Comparison of ENCODE assay signal across 30 mouse cellular contexts in the genomic region with DNA sequence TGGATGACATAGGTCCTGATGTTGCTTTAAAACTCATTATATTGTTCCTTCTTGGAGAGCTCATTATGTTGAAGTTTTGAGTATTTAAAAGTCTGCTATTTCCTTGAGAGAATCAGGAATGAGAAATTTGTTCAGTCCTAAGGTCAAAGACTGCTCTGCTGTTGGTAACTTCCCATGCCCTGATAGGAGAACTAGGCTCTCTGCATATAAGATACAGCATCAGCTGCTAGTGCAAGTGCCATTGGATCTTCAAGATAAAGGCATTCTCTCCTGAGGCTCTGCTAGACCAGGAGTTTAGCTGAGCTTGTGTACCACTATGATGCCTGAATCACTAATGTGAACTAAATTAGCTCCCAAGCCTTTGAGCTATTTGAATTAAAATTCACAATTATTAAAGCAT. TPM values are rescaled to one million over a fixed set of nuclear protein-coding genes. Genes with fewer than 3 reads are reported as not detected.
"Had no signal": no experiment of that assay in that cellular context is flagged by ENCODE, and none has a peak within 500 bp of the region (broad histone marks: within the 10 kb centered on the region; RNA-seq: fewer than 3 reads in every experiment).

No protein-coding gene starts in this region.

- H3K27ac ChIP-seq: kidney, postnatal 0 days; layer of hippocampus, adult 2 months; limb, embryonic 10.5 days; limb, embryonic 13.5 days; lung, embryonic 15.5 days; neural tube, embryonic 12.5 days; neural tube, embryonic 15.5 days; stomach, postnatal 0 days had no signal

- H3K27me3 ChIP-seq: limb, embryonic 13.5 days; lung, embryonic 15.5 days; neural tube, embryonic 12.5 days; neural tube, embryonic 15.5 days had no signal

- DNase-seq: kidney, adult 2 months; kidney, postnatal 25 days; layer of hippocampus, adult 9-11 months; lung, adult 18-20 months; lung, postnatal 10 days; lung, postnatal 36 days; midbrain, embryonic 14.5 days; right cerebral cortex, adult 18-20 months; right cerebral cortex, postnatal 14 days; right cerebral cortex, postnatal 4 days; thymus, adult 2 months; thymus, postnatal 14 days had no signal

- H3K4me1 ChIP-seq: limb, embryonic 10.5 days; limb, embryonic 13.5 days; lung, embryonic 15.5 days; neural tube, embryonic 12.5 days; neural tube, embryonic 15.5 days had no signal

- H3K9me3 ChIP-seq: limb, embryonic 10.5 days; limb, embryonic 13.5 days; lung, embryonic 15.5 days; megakaryocyte, embryonic 14.5 days; neural tube, embryonic 12.5 days; neural tube, embryonic 15.5 days had no signal

- H3K4me3 ChIP-seq: layer of hippocampus, adult 2 months; limb, embryonic 10.5 days; limb, embryonic 13.5 days; lung, embryonic 15.5 days; megakaryocyte, embryonic 14.5 days; neural tube, embryonic 12.5 days; neural tube, embryonic 15.5 days had no signal

- H3K9ac ChIP-seq: limb, embryonic 13.5 days; lung, embryonic 15.5 days; neural tube, embryonic 12.5 days; neural tube, embryonic 15.5 days had no signal

- ATAC-seq: intestine, embryonic 16.5 days had no signal

- H3K36me3 ChIP-seq: limb, embryonic 10.5 days; limb, embryonic 13.5 days; lung, embryonic 15.5 days; neural tube, embryonic 12.5 days; neural tube, embryonic 15.5 days had no signal

- H3K4me2 ChIP-seq: limb, embryonic 13.5 days; lung, embryonic 15.5 days; midbrain, embryonic 11.5 days; neural tube, embryonic 12.5 days; neural tube, embryonic 15.5 days had no signal

RNA-seq across cellular contexts. Expression of a gene that starts 2.5 kb away (rescaled TPM):
- total RNA-seq: layer of hippocampus, adult 2 months; layer of hippocampus, postnatal 25 days; left cerebral cortex, adult 18-20 months; left cerebral cortex, postnatal 25 days; midbrain, postnatal 0 days had no signal
- polyA plus RNA-seq: kidney, adult 2 months; kidney, embryonic 14.5 days; kidney, postnatal 0 days; large intestine, adult 2 months; limb, embryonic 13.5 days; lung, embryonic 15.5 days; midbrain, embryonic 11.5 days; midbrain, embryonic 14.5 days; midbrain, postnatal 0 days; neural tube, embryonic 12.5 days; neural tube, embryonic 15.5 days; stomach, embryonic 14.5 days; stomach, postnatal 0 days; thymus, adult 2 months had no signal

RNA-seq across cellular contexts. Expression of a gene that starts 33.2 kb away (rescaled TPM):
- total RNA-seq: layer of hippocampus, adult 2 months; layer of hippocampus, postnatal 25 days; left cerebral cortex, adult 18-20 months; midbrain, postnatal 0 days had no signal
- polyA plus RNA-seq: intestine, embryonic 16.5 days; kidney, adult 2 months; kidney, embryonic 14.5 days; kidney, postnatal 0 days; large intestine, adult 2 months; limb, embryonic 10.5 days; limb, embryonic 13.5 days; midbrain, embryonic 11.5 days; midbrain, embryonic 14.5 days; midbrain, postnatal 0 days; neural tube, embryonic 12.5 days; neural tube, embryonic 15.5 days; stomach, embryonic 14.5 days; stomach, postnatal 0 days had no signal

RNA-seq across cellular contexts. Expression of a gene that starts 47.7 kb away (rescaled TPM):
- total RNA-seq: layer of hippocampus, postnatal 25 days; midbrain, postnatal 0 days had no signal
- polyA plus RNA-seq: kidney, adult 2 months; kidney, embryonic 14.5 days; limb, embryonic 10.5 days; midbrain, embryonic 14.5 days; neural tube, embryonic 12.5 days; neural tube, embryonic 15.5 days; stomach, embryonic 14.5 days had no signal
